Mouse (Mus musculus) midbrain, embryonic 12.5 days (tissue): ENCODE data around the gene Tlr2. TPM values are rescaled to one million over a fixed set of nuclear protein-coding genes. Genes with fewer than 3 reads are reported as not detected.

Source experiments
- ATAC-seq: fragments of 200-750 bp; cut with Nextera tagmentation; 2 replicates; pipeline ENCODE4 v1.8.0; 2017; ENCODE audit warnings: low read depth, moderate TSS enrichment, moderate library complexity; ENCODE audit not compliant: low FRiP score
- H3K27ac ChIP-seq: fragments of 300-500 bp; sonication (generic); replicated peaks from 2 replicates; pipeline ENCODE4 v1.5.1; 2016; ENCODE audit warnings: mild to moderate bottlenecking
- H3K27me3 ChIP-seq: fragments of 300-500 bp; sonication (generic); 2 replicates; pipeline ENCODE4 v1.6.1; 2016; ENCODE audit warnings: mild to moderate bottlenecking
- H3K36me3 ChIP-seq: fragments of 300-500 bp; sonication (generic); 2 replicates; pipeline ENCODE4 v1.6.1; 2016
- H3K4me1 ChIP-seq: fragments of 300-500 bp; sonication (generic); 2 replicates; pipeline ENCODE4 v1.6.1; 2016
- H3K4me2 ChIP-seq: fragments of 300-500 bp; sonication (generic); replicated peaks from 2 replicates; pipeline ENCODE4 v1.6.1; 2016; ENCODE audit warnings: mild to moderate bottlenecking, moderate library complexity
- H3K4me3 ChIP-seq: fragments of 300-500 bp; sonication (generic); 2 replicates; pipeline ENCODE4 v1.5.1; 2016; ENCODE audit warnings: mild to moderate bottlenecking
- H3K9ac ChIP-seq: fragments of 300-500 bp; sonication (generic); replicated peaks from 2 replicates; pipeline ENCODE4 v1.6.1; 2016; ENCODE audit warnings: mild to moderate bottlenecking, moderate library complexity
- H3K9me3 ChIP-seq: fragments of 300-500 bp; sonication (generic); 2 replicates; pipeline ENCODE4 v1.6.1; 2016; ENCODE audit warnings: mild to moderate bottlenecking
- WGBS: fragments of 180-500 bp; shearing (Covaris S2); methylation state at CpG from one replicate; pipeline ENCODE4 v1.1.7; 2016; 5-methylcytosine and 5-hydroxymethylcytosine counted together
- polyA plus RNA-seq: library from polyadenylated mRNA; unstranded; fragments of >200 nt; fragmentation: Nextera tagmentation; extraction: Ambion mirVana; gene quantifications from 2 replicates; pipeline ENCODE4 v1.2.1, GENCODE M21; 2016

The Tlr2 gene
- polyA plus RNA-seq, 1 experiment from 2014 or later = 1.1 TPM

DNA sequence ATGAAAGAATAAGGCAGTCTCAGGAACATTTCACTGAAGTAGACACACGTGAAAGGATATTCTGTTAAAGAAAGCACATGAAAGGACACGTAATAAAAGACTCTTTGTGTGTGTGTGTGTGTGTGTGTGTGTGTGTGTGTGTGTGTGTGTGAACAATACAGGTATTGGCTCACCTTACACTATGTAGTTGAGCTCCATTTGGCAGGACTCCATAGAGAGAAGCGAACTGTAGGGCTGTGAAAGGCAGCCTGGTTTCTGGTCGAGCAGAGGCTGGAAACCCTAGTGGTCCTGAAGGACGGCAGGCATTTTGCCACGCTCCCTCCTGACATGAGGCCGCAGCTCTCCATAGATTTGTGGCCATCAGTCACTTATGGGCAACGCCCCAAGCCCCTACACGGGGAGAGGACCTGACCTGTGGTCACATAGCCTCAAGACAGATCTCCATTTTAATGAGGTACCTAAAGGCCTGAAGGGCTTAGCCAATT is 22.5 kb upstream of the Tlr2 start:
- Histone ChIP-seq H3K4me3 (no peak overlapping the region), H3K4me2 (no peak overlapping the region), H3K9ac (no peak overlapping the region), H3K27ac (no peak overlapping the region), H3K27me3 (no peaks in the 10 kb centered on the region), H3K9me3 (peaks cover 3% of the 10 kb centered on the region; the same call in 1 of the 2 replicates), H3K36me3 (no peaks in the 10 kb centered on the region), H3K4me1 (no peaks in the 10 kb centered on the region)
- 83% methylated on average over 9 of the region's 9 CpGs for WGBS
- ATAC-seq = no peak

GRCm38 (mm10) chr3:83862956-83863355 is 21.4 kb upstream of the Tlr2 start:
- H3K9ac ChIP-seq = no peak overlapping the region
- no peaks in the 10 kb centered on the region for H3K27me3 ChIP-seq
- no peak overlapping the region for H3K4me2 ChIP-seq
- peaks cover 3% of the 10 kb centered on the region; the same call in 1 of the 2 replicates for H3K9me3 ChIP-seq
- H3K36me3 ChIP-seq = no peaks in the 10 kb centered on the region
- no peak overlapping the region for H3K4me3 ChIP-seq
- no peak for ATAC-seq
- no peaks in the 10 kb centered on the region for H3K4me1 ChIP-seq
- 51% methylated on average over 1 of the region's 1 CpGs for WGBS
- no peak overlapping the region for H3K27ac ChIP-seq

GRCm38 (mm10) chr3:83859595-83859994 is 18.0 kb upstream of the Tlr2 start:
- H3K4me1 ChIP-seq = no peaks in the 10 kb centered on the region
- no peak overlapping the region for H3K4me2 ChIP-seq
- H3K9me3 ChIP-seq = no peaks in the 10 kb centered on the region
- no peak overlapping the region for H3K27ac ChIP-seq
- H3K27me3 ChIP-seq = no peaks in the 10 kb centered on the region
- no peak overlapping the region for H3K9ac ChIP-seq
- 90% methylated on average over 7 of the region's 7 CpGs for WGBS
- H3K36me3 ChIP-seq = no peaks in the 10 kb centered on the region
- no peak for ATAC-seq
- H3K4me3 ChIP-seq = no peak overlapping the region

- Histone ChIP-seq H3K9ac (no peak overlapping the region), H3K27me3 (no peaks in the 10 kb centered on the region), H3K4me1 (no peaks in the 10 kb centered on the region), H3K9me3 (no peaks in the 10 kb centered on the region), H3K4me2 (no peak overlapping the region), H3K36me3 (no peaks in the 10 kb centered on the region), H3K4me3 (no peak overlapping the region), H3K27ac (no peak overlapping the region)
- WGBS = 83% methylated on average over 3 of the region's 3 CpGs
- ATAC-seq = no peak
Observed at GRCm38 (mm10) chr3:83859071-83859470, 17.5 kb upstream of the Tlr2 start.

GRCm38 (mm10) chr3:83857621-83858020 is 16.1 kb upstream of the Tlr2 start:
- Histone ChIP-seq H3K9me3 (no peaks in the 10 kb centered on the region), H3K9ac (no peak overlapping the region), H3K4me3 (no peak overlapping the region), H3K27me3 (no peaks in the 10 kb centered on the region), H3K4me2 (no peak overlapping the region), H3K36me3 (no peaks in the 10 kb centered on the region), H3K4me1 (no peaks in the 10 kb centered on the region), H3K27ac (no peak overlapping the region)
- ATAC-seq = no peak
- WGBS = 95% methylated on average over 13 of the region's 13 CpGs

- ATAC-seq = no peak
- Histone ChIP-seq H3K4me2 (no peak overlapping the region), H3K4me3 (no peak overlapping the region), H3K36me3 (no peaks in the 10 kb centered on the region), H3K9me3 (no peaks in the 10 kb centered on the region), H3K9ac (no peak overlapping the region), H3K4me1 (no peaks in the 10 kb centered on the region), H3K27ac (no peak overlapping the region), H3K27me3 (no peaks in the 10 kb centered on the region)
- 97% methylated on average over 5 of the region's 5 CpGs for WGBS
Observed at GRCm38 (mm10) chr3:83855643-83856042, 14.1 kb upstream of the Tlr2 start.

DNA sequence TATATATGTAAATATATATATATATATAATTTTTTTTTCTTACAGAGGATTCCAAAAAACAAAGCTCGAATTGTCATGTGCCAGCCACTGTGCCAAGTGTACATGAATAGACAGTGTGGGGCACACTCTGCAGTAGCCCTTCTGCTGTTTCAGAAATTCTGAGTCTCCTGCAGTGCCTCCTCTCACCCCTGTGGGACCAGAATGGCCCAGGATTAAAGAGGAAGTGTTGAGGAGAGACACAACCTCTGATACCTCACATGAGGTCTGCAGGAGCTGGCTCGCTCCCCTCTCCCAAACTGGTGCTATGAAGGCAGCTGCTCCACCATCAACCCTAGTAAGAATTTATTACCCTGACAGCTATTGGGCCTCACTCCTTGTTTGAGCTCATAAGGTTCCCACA is 7.8 kb upstream of the Tlr2 start:
- ATAC-seq = no peak
- no peak overlapping the region for H3K4me2 ChIP-seq
- no peak overlapping the region for H3K4me3 ChIP-seq
- no peak overlapping the region for H3K9ac ChIP-seq
- H3K9me3 ChIP-seq = no peaks in the 10 kb centered on the region
- H3K4me1 ChIP-seq = no peaks in the 10 kb centered on the region
- no peaks in the 10 kb centered on the region for H3K36me3 ChIP-seq
- WGBS = 81% methylated on average over 2 of the region's 2 CpGs
- H3K27me3 ChIP-seq = no peaks in the 10 kb centered on the region
- no peak overlapping the region for H3K27ac ChIP-seq

GRCm38 (mm10) chr3:83844766-83845520 is 3.4 kb upstream of the Tlr2 start:
- WGBS = 75% methylated on average over 8 of the region's 8 CpGs
- H3K4me2 ChIP-seq = no peak overlapping the region
- no peaks in the 10 kb centered on the region for H3K9me3 ChIP-seq
- H3K4me1 ChIP-seq = peaks cover 9% of the 10 kb centered on the region
- H3K27ac ChIP-seq = no peak overlapping the region
- peaks cover 18% of the 10 kb centered on the region for H3K27me3 ChIP-seq
- ATAC-seq = no peak
- H3K4me3 ChIP-seq = no peak overlapping the region
- H3K9ac ChIP-seq = no peak overlapping the region
- no peaks in the 10 kb centered on the region for H3K36me3 ChIP-seq

DNA sequence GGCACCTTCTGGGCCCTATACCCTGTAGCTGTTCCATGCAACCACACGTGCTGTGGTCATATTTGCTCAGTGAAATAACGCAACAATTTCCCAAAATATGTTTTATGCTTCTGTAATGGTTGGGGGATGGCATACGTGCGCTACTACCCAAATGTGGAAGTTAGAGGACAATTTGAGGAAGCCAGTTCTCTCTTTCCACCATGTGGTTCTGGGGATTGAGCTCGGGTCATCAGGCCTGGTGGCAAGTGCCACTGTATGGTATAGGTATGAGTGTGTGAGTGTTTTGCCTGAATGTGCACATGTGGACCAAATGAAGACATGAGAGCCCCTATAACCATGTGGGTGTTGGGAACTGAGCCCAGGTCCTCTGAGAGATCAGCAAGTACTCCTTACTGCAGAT is 2.1 kb downstream of the Tlr2 start:
- no peak for ATAC-seq
- Histone ChIP-seq H3K4me3 (no peak overlapping the region), H3K9me3 (no peaks in the 10 kb centered on the region), H3K27me3 (peaks cover 22% of the 10 kb centered on the region), H3K9ac (no peak overlapping the region), H3K27ac (no peak overlapping the region), H3K4me1 (peaks cover 9% of the 10 kb centered on the region), H3K36me3 (no peaks in the 10 kb centered on the region), H3K4me2 (no peak overlapping the region)
- WGBS = 94% methylated on average over 5 of the region's 5 CpGs

GRCm38 (mm10) chr3:83836685-83837084 is 4.9 kb downstream of the Tlr2 start:
- 83% methylated on average over 15 of the region's 15 CpGs for WGBS
- Histone ChIP-seq H3K9me3 (no peaks in the 10 kb centered on the region), H3K4me2 (no peak overlapping the region), H3K36me3 (no peaks in the 10 kb centered on the region), H3K4me3 (no peak overlapping the region), H3K27me3 (peaks cover 13% of the 10 kb centered on the region; the same call in 1 of the 2 replicates), H3K4me1 (peaks cover 9% of the 10 kb centered on the region), H3K9ac (no peak overlapping the region), H3K27ac (no peak overlapping the region)
- no peak for ATAC-seq

GRCm38 (mm10) chr3:83828145-83828611 is 13.4 kb downstream of the Tlr2 start:
- ATAC-seq = no peak
- no peak overlapping the region for H3K4me3 ChIP-seq
- no peak overlapping the region for H3K9ac ChIP-seq
- H3K9me3 ChIP-seq = no peaks in the 10 kb centered on the region
- 76% methylated on average over 5 of the region's 5 CpGs for WGBS
- H3K27ac ChIP-seq = no peak overlapping the region
- no peaks in the 10 kb centered on the region for H3K4me1 ChIP-seq
- H3K36me3 ChIP-seq = no peaks in the 10 kb centered on the region
- no peak overlapping the region for H3K4me2 ChIP-seq
- H3K27me3 ChIP-seq = no peaks in the 10 kb centered on the region

DNA sequence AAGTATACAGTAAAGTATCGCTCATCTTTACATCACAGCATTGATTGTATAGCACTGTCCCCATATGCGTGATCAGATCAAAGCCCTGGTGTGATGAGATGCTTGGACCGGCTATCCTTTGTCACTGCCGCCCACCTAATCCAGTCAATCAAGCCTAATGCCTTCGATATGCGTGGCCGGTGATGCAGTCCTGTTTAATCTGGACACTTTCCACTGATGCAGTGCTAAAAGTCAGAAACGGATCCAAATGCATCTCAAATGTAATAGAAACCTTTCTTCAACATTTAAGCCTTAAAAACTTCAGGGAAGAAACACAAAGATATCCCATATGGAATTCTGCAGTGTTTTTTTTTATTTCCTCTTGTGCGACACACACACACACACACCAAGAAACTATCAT is 13.9 kb downstream of the Tlr2 start:
- Histone ChIP-seq H3K9me3 (no peaks in the 10 kb centered on the region), H3K27me3 (no peaks in the 10 kb centered on the region), H3K4me3 (no peak overlapping the region), H3K4me1 (no peaks in the 10 kb centered on the region), H3K9ac (no peak overlapping the region), H3K4me2 (no peak overlapping the region), H3K36me3 (no peaks in the 10 kb centered on the region), H3K27ac (no peak overlapping the region)
- ATAC-seq = no peak
- 74% methylated on average over 9 of the region's 9 CpGs for WGBS

DNA sequence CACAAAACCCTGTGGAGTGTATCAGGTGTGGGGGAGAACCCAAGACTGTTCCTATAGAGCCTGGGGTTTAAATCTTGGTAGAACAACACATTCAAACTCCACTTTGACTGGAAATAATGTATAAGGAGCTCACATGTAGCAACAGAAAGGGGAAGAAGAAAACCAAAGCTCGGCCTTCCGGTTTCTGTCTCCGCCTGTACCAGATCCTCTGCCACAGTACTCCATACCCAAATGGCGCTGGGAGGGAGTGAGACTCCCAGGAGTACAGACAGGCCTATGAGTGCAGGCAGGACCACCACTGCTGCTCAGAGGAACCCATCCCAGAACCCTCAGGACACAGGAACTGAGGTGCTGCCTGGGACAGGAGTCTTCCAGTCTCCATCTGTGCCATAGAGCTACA is 17.8 kb downstream of the Tlr2 start:
- Histone ChIP-seq H3K9ac (no peak overlapping the region), H3K36me3 (no peaks in the 10 kb centered on the region), H3K4me1 (no peaks in the 10 kb centered on the region), H3K9me3 (no peaks in the 10 kb centered on the region), H3K27ac (no peak overlapping the region), H3K4me2 (no peak overlapping the region), H3K27me3 (no peaks in the 10 kb centered on the region), H3K4me3 (no peak overlapping the region)
- WGBS = 92% methylated on average over 4 of the region's 4 CpGs
- ATAC-seq = no peak
